Mouse (Mus musculus) kidney, embryonic 15.5 days (tissue): Measurements from ENCODE around the gene Anxa2. TPM values are rescaled to one million over a fixed set of nuclear protein-coding genes. Genes with fewer than 3 reads are reported as not detected.
A peak's percentile ranks its signal among the peaks of the same experiment; 100 is the strongest.

Experiments
- ATAC-seq: fragments of 200-750 bp; cut with Nextera tagmentation; replicated peaks from 2 replicates; pipeline ENCODE4 v1.8.0; 2017; ENCODE audit warnings: moderate TSS enrichment; ENCODE audit not compliant: low FRiP score
- H3K27ac ChIP-seq: fragments of 300-500 bp; sonication (generic); 2 replicates; pipeline ENCODE4 v1.5.1; 2015; ENCODE audit warnings: mild to moderate bottlenecking, inconsistent platforms
- H3K27me3 ChIP-seq: fragments of 300-500 bp; sonication (generic); 2 replicates; pipeline ENCODE4 v1.6.1; 2015; ENCODE audit warnings: inconsistent platforms
- H3K36me3 ChIP-seq: fragments of 300-500 bp; sonication (generic); 2 replicates; pipeline ENCODE4 v1.6.1; 2015; ENCODE audit warnings: inconsistent platforms
- H3K4me1 ChIP-seq: fragments of 300-500 bp; sonication (generic); 2 replicates; pipeline ENCODE4 v1.6.1; 2015; ENCODE audit warnings: inconsistent platforms
- H3K4me2 ChIP-seq: fragments of 300-500 bp; sonication (generic); 2 replicates; pipeline ENCODE4 v1.6.1; 2015; ENCODE audit warnings: moderate library complexity, mild to moderate bottlenecking, inconsistent platforms
- H3K4me3 ChIP-seq: fragments of 300-500 bp; sonication (generic); replicated peaks from 2 replicates; pipeline ENCODE4 v1.5.1; 2015; ENCODE audit warnings: mild to moderate bottlenecking, inconsistent platforms
- H3K9ac ChIP-seq: fragments of 300-500 bp; sonication (generic); 2 replicates; pipeline ENCODE4 v1.6.1; 2015; ENCODE audit warnings: mild to moderate bottlenecking, inconsistent platforms
- H3K9me3 ChIP-seq: fragments of 300-500 bp; sonication (generic); replicated peaks from 2 replicates; pipeline ENCODE4 v1.6.1; 2016; ENCODE audit warnings: inconsistent platforms
- WGBS: fragments of 180-500 bp; shearing (Covaris S2); methylation state at CpG from one replicate; pipeline ENCODE4 v1.1.7; 2015; ENCODE audit warnings: mixed read lengths; 5-methylcytosine and 5-hydroxymethylcytosine counted together
- polyA plus RNA-seq: library from polyadenylated mRNA; unstranded; fragments of >200 nt; fragmentation: Nextera tagmentation; extraction: Ambion mirVana; gene quantifications from 2 replicates; pipeline ENCODE4 v1.2.1, GENCODE M21; 2015

Gene Anxa2
- polyA plus RNA-seq, 1 experiment from 2014 or later: 614 TPM

- H3K9me3 ChIP-seq: no peaks in the 10 kb centered on the region
- no peak for ATAC-seq
- H3K27ac ChIP-seq: no peak overlapping the region
- 75% methylated on average over 8 of the region's 8 CpGs for WGBS
- H3K4me3 ChIP-seq: no peak overlapping the region
- H3K36me3 ChIP-seq: peaks cover 96% of the 10 kb centered on the region
- H3K4me2 ChIP-seq: no peak overlapping the region
- no peaks in the 10 kb centered on the region for H3K27me3 ChIP-seq
- H3K4me1 ChIP-seq: no peaks in the 10 kb centered on the region
- H3K9ac ChIP-seq: no peak overlapping the region
These were observed 32.7 kb downstream of the Anxa2 start for GRCm38 (mm10) chr9:69486140-69486539.

GRCm38 (mm10) chr9:69488510-69488909 is 35.1 kb downstream of the Anxa2 start:
- no peak overlapping the region for H3K4me3 ChIP-seq
- no peak overlapping the region for H3K9ac ChIP-seq
- H3K4me2 ChIP-seq: no peak overlapping the region
- 0 out of 2 replicates have a peak, but pooled peaks cover 4% of the 10 kb centered on the region for H3K9me3 ChIP-seq
- H3K36me3 ChIP-seq: peaks cover 99% of the 10 kb centered on the region
- no peaks in the 10 kb centered on the region for H3K27me3 ChIP-seq
- WGBS: 43% methylated on average over 8 of the region's 8 CpGs
- H3K27ac ChIP-seq: no peak overlapping the region
- ATAC-seq: no peak
- no peaks in the 10 kb centered on the region for H3K4me1 ChIP-seq

GRCm38 (mm10) chr9:69488972-69489371 is 35.6 kb downstream of the Anxa2 start:
- H3K27me3 ChIP-seq: no peaks in the 10 kb centered on the region
- H3K4me2 ChIP-seq: no peak overlapping the region
- H3K27ac ChIP-seq: no peak overlapping the region
- H3K4me1 ChIP-seq: no peaks in the 10 kb centered on the region
- no peak overlapping the region for H3K9ac ChIP-seq
- peaks cover 98% of the 10 kb centered on the region for H3K36me3 ChIP-seq
- WGBS: 27% methylated on average over 5 of the region's 5 CpGs
- 0 out of 2 replicates have a peak, but pooled peaks cover 4% of the 10 kb centered on the region for H3K9me3 ChIP-seq
- ATAC-seq: no peak
- no peak overlapping the region for H3K4me3 ChIP-seq

GRCm38 (mm10) chr9:69492809-69493208 is 39.4 kb downstream of the Anxa2 start:
- peaks cover 61% of the 10 kb centered on the region for H3K36me3 ChIP-seq
- no peaks in the 10 kb centered on the region for H3K4me1 ChIP-seq
- 0 out of 2 replicates have a peak, but pooled peaks cover 4% of the 10 kb centered on the region for H3K9me3 ChIP-seq
- no peak overlapping the region for H3K4me2 ChIP-seq
- H3K4me3 ChIP-seq: no peak overlapping the region
- no peak for ATAC-seq
- no peak overlapping the region for H3K9ac ChIP-seq
- WGBS: 97% methylated on average over 6 of the region's 6 CpGs
- no peak overlapping the region for H3K27ac ChIP-seq
- no peaks in the 10 kb centered on the region for H3K27me3 ChIP-seq

GRCm38 (mm10) chr9:69502504-69502903 is 49.1 kb downstream of the Anxa2 start:
- Histone ChIP-seq H3K4me2 (no peak overlapping the region), H3K36me3 (no peaks in the 10 kb centered on the region), H3K4me3 (no peak overlapping the region), H3K27me3 (peaks cover 36% of the 10 kb centered on the region), H3K27ac (no peak overlapping the region), H3K9me3 (no peaks in the 10 kb centered on the region), H3K4me1 (no peaks in the 10 kb centered on the region), H3K9ac (no peak overlapping the region)
- 32% methylated on average over 6 of the region's 6 CpGs for WGBS
- ATAC-seq: no peak

GRCm38 (mm10) chr9:69505611-69506010 is 52.2 kb downstream of the Anxa2 start:
- Histone ChIP-seq H3K36me3 (no peaks in the 10 kb centered on the region), H3K9me3 (no peaks in the 10 kb centered on the region), H3K27me3 (peaks cover 58% of the 10 kb centered on the region), H3K27ac (no peak overlapping the region), H3K4me2 (no peak overlapping the region), H3K9ac (no peak overlapping the region), H3K4me3 (no peak overlapping the region), H3K4me1 (no peaks in the 10 kb centered on the region)
- WGBS: 14% methylated on average over 7 of the region's 7 CpGs
- ATAC-seq: no peak

GRCm38 (mm10) chr9:69507206-69507605 is 53.8 kb downstream of the Anxa2 start:
- no peaks in the 10 kb centered on the region for H3K4me1 ChIP-seq
- no peak overlapping the region for H3K27ac ChIP-seq
- 49% methylated on average over 11 of the region's 11 CpGs for WGBS
- peaks cover 58% of the 10 kb centered on the region for H3K27me3 ChIP-seq
- no peaks in the 10 kb centered on the region for H3K9me3 ChIP-seq
- no peak overlapping the region for H3K4me3 ChIP-seq
- no peak overlapping the region for H3K9ac ChIP-seq
- no peak for ATAC-seq
- no peaks in the 10 kb centered on the region for H3K36me3 ChIP-seq
- H3K4me2 ChIP-seq: 0 out of 2 replicates have a peak overlapping the region, but pooled peaks have one; percentile 14

GRCm38 (mm10) chr9:69508016-69508415 is 54.6 kb downstream of the Anxa2 start:
- Histone ChIP-seq H3K4me2 (no peak overlapping the region), H3K9me3 (no peaks in the 10 kb centered on the region), H3K4me1 (no peaks in the 10 kb centered on the region), H3K36me3 (no peaks in the 10 kb centered on the region), H3K27me3 (peaks cover 57% of the 10 kb centered on the region), H3K27ac (no peak overlapping the region), H3K9ac (no peak overlapping the region), H3K4me3 (no peak overlapping the region)
- 76% methylated on average over 8 of the region's 8 CpGs for WGBS
- no peak for ATAC-seq

- Histone ChIP-seq H3K4me1 (no peaks in the 10 kb centered on the region), H3K27ac (no peak overlapping the region), H3K9me3 (no peaks in the 10 kb centered on the region), H3K36me3 (no peaks in the 10 kb centered on the region), H3K4me2 (no peak overlapping the region), H3K27me3 (peaks cover 36% of the 10 kb centered on the region), H3K4me3 (no peak overlapping the region), H3K9ac (no peak overlapping the region)
- 29% methylated on average over 11 of the region's 11 CpGs for WGBS
- ATAC-seq: no peak
These were observed 58.6 kb downstream of the Anxa2 start for GRCm38 (mm10) chr9:69511881-69512590.

- H3K36me3 ChIP-seq: no peaks in the 10 kb centered on the region
- no peaks in the 10 kb centered on the region for H3K9me3 ChIP-seq
- peaks cover 2% of the 10 kb centered on the region; the same call in 1 of the 2 replicates for H3K4me1 ChIP-seq
- no peak overlapping the region for H3K4me3 ChIP-seq
- no peak overlapping the region for H3K4me2 ChIP-seq
- no peak for ATAC-seq
- peaks cover 29% of the 10 kb centered on the region for H3K27me3 ChIP-seq
- no peak overlapping the region for H3K9ac ChIP-seq
- no peak overlapping the region for H3K27ac ChIP-seq
- 73% methylated on average over 1 of the region's 1 CpGs for WGBS
These were observed 59.3 kb downstream of the Anxa2 start for GRCm38 (mm10) chr9:69512726-69513125.

- ATAC-seq: no peak
- H3K27ac ChIP-seq: no peak overlapping the region
- H3K9ac ChIP-seq: no peak overlapping the region
- H3K4me2 ChIP-seq: no peak overlapping the region
- 80% methylated on average over 8 of the region's 8 CpGs for WGBS
- H3K27me3 ChIP-seq: peaks cover 14% of the 10 kb centered on the region
- H3K4me3 ChIP-seq: no peak overlapping the region
- peaks cover 2% of the 10 kb centered on the region; the same call in 1 of the 2 replicates for H3K4me1 ChIP-seq
- H3K9me3 ChIP-seq: no peaks in the 10 kb centered on the region
- H3K36me3 ChIP-seq: no peaks in the 10 kb centered on the region
These were observed 60.8 kb downstream of the Anxa2 start for GRCm38 (mm10) chr9:69514206-69514605.

- WGBS: 89% methylated on average over 7 of the region's 7 CpGs
These were observed 62.0 kb downstream of the Anxa2 start for GRCm38 (mm10) chr9:69515416-69515815.

More at GRCm38 (mm10) chr9:69515416-69515815, 62.0 kb downstream of the Anxa2 start:
- no peak overlapping the region for H3K27ac ChIP-seq
- H3K9me3 ChIP-seq: no peaks in the 10 kb centered on the region
- no peak overlapping the region for H3K4me2 ChIP-seq
- no peaks in the 10 kb centered on the region for H3K36me3 ChIP-seq
- no peak overlapping the region for H3K4me3 ChIP-seq
- no peak for ATAC-seq
- H3K4me1 ChIP-seq: peaks cover 2% of the 10 kb centered on the region; the same call in 1 of the 2 replicates
- 0 out of 2 replicates have a peak, but pooled peaks cover 9% of the 10 kb centered on the region for H3K27me3 ChIP-seq
- H3K9ac ChIP-seq: no peak overlapping the region
